Mouse (Mus musculus) lung, postnatal 0 days (tissue): ENCODE results near the gene Elmod2. TPM values are rescaled to one million over a fixed set of nuclear protein-coding genes. Genes with fewer than 3 reads are reported as not detected.

Experiments
- ATAC-seq: fragments of 200-750 bp; cut with Nextera tagmentation; 2 replicates; pipeline ENCODE4 v1.8.0; 2017; ENCODE audit warnings: moderate library complexity
- DNase-seq: peaks from one replicate; pipeline ENCODE4 v3.0.0-alpha.2; 2016; ENCODE audit warnings: low spot score
- H3K27ac ChIP-seq: fragments of 300-500 bp; sonication (generic); 2 replicates; pipeline ENCODE4 v1.5.1; 2014; ENCODE audit warnings: antibody characterized with exemption, mild to moderate bottlenecking, low read length, mixed read lengths
- H3K27me3 ChIP-seq: fragments of 300-500 bp; sonication (generic); replicated peaks from 2 replicates; pipeline ENCODE4 v1.6.1; 2014; ENCODE audit warnings: low read length, mixed read lengths; ENCODE audit not compliant: insufficient read depth
- H3K36me3 ChIP-seq: fragments of 300-500 bp; sonication (generic); 2 replicates; pipeline ENCODE4 v1.6.1; 2014; ENCODE audit warnings: low read length, mixed read lengths; ENCODE audit not compliant: insufficient read depth
- H3K4me1 ChIP-seq: fragments of 300-500 bp; sonication (generic); 2 replicates; pipeline ENCODE4 v1.6.1; 2014; ENCODE audit warnings: antibody characterized with exemption, low read depth, low read length, mixed read lengths; ENCODE audit not compliant: insufficient read depth
- H3K4me2 ChIP-seq: fragments of 300-500 bp; sonication (generic); replicated peaks from 2 replicates; pipeline ENCODE4 v1.6.1; 2014; ENCODE audit warnings: low read depth, mild to moderate bottlenecking, low read length, moderate library complexity, mixed read lengths
- H3K4me3 ChIP-seq: fragments of 300-500 bp; sonication (generic); 2 replicates; pipeline ENCODE4 v1.5.1; 2014; ENCODE audit warnings: low read depth, low read length
- H3K9ac ChIP-seq: fragments of 300-500 bp; sonication (generic); replicated peaks from 2 replicates; pipeline ENCODE4 v1.6.1; 2014; ENCODE audit warnings: low read depth, mild to moderate bottlenecking
- H3K9me3 ChIP-seq: fragments of 300-500 bp; sonication (generic); 2 replicates; pipeline ENCODE4 v1.6.1; 2016; ENCODE audit warnings: low read length, mixed read lengths
- CTCF ChIP-seq: IDR thresholded peaks from 2 replicates; pipeline ENCODE4 v1.5.1; 2016; ENCODE audit warnings: antibody characterized with exemption, mild to moderate bottlenecking
- EP300 ChIP-seq: IDR thresholded peaks from 2 replicates; pipeline ENCODE4 v1.6.1; 2016; ENCODE audit warnings: antibody characterized with exemption, mild to moderate bottlenecking, control low read depth
- WGBS: fragments of 180-500 bp; shearing (Covaris S2); extraction: QIAGEN DNeasy Blood & Tissue Kit; methylation state at CpG from one replicate; pipeline ENCODE4 v1.1.7; 2014; 5-methylcytosine and 5-hydroxymethylcytosine counted together
- polyA plus RNA-seq: library from polyadenylated mRNA; unstranded; fragments of >200 nt; fragmentation: Nextera tagmentation; extraction: Ambion mirVana; gene quantifications from 2 replicates; pipeline ENCODE4 v1.2.1, GENCODE M21; 2015

Elmod2 gene
- polyA plus RNA-seq, 1 experiment from 2014 or later: 6.3 TPM

DNA sequence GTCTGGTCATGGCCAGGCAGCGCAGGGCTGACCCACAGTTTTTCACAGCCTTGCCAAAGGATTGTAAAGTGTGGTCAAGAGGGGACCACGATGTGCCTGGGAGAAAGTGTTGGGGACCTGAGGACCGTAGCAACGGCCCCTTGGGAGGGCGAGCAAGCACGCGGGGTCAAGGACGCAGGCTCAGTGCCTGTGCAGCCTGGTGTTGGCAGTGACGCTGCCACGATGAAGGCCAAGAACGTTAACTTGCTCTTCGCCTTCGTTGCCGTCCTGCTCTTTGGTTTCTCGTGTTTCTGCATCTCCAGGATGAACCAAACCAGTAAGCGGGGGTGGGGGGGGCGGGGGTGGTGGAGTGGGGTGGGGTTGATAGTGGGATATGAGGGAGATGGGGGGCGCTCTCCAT is 16.0 kb upstream of the Elmod2 start, which contains the start of gene Mgat4d:
Gene Mgat4d (plus strand): TSS at position 209 of the 400 bp plus-strand sequence.
- Histone ChIP-seq H3K27me3 (no peaks in the 10 kb centered on the region), H3K4me3 (no peak within 1 kb of the TSS), H3K9ac (no peak within 1 kb of the TSS), H3K36me3 (no peaks in the 10 kb centered on the region), H3K27ac (no peak within 1 kb of the TSS), H3K4me2 (no peak within 1 kb of the TSS), H3K9me3 (no peaks in the 10 kb centered on the region), H3K4me1 (no peaks in the 10 kb centered on the region)
- ATAC-seq (no peak), DNase-seq (no peak)
- 58% methylated on average over 16 of the region's 18 CpGs for WGBS
- TF ChIP-seq CTCF (no peak), EP300 (no peak)

DNA sequence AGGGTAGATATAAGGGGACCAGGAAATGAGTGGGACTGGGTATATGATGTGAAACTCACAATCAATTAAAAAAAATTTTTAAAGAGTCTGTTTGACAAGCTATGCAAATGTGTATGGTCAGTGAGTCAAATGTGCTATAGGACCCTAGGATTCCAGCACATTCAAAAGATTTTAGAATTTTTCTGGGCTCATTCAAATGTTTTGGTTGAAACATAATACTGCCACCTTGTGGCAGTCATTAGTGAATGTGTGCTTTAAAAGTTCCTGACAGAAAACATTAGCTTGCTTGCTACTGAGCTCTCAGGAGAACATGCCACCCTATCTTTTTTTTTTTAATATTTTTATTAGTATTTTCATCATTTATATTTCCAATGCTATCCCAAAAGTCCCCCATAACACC is 10.4 kb upstream of the Elmod2 start:
- H3K36me3 ChIP-seq: no peaks in the 10 kb centered on the region
- no peak overlapping the region for H3K27ac ChIP-seq
- no peaks in the 10 kb centered on the region for H3K4me1 ChIP-seq
- no peak overlapping the region for H3K9ac ChIP-seq
- TF ChIP-seq EP300: no peak
- peak; percentile 55 for TF ChIP-seq CTCF
- ATAC-seq (no peak), DNase-seq (peak; percentile 73)
- H3K4me2 ChIP-seq: no peak overlapping the region
- H3K9me3 ChIP-seq: no peaks in the 10 kb centered on the region
- H3K27me3 ChIP-seq: no peaks in the 10 kb centered on the region
- H3K4me3 ChIP-seq: no peak overlapping the region

DNA sequence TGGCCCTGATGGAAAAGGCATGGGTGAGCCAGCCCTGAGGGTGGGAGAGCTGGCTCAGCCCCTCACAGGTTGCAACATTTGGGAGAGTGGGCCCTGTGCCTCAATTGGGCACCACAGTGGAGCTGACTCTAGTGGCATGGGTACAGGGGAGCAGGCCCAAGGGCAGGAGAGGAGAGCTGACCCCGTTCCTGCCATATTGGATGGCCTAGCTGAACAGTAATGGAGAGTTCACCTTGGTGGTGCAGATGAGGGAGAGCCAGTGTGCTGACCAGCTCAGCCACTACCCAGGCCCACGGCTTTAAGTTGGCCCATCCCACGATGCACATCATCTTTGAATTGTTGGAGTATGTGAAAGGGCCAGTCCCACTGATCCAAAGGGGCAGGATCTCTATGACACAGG is 9.8 kb upstream of the Elmod2 start:
- H3K27ac ChIP-seq: no peak overlapping the region
- no peak overlapping the region for H3K4me3 ChIP-seq
- H3K36me3 ChIP-seq: no peaks in the 10 kb centered on the region
- H3K9ac ChIP-seq: no peak overlapping the region
- TF ChIP-seq CTCF (no peak), EP300 (no peak)
- H3K27me3 ChIP-seq: no peaks in the 10 kb centered on the region
- no peak overlapping the region for H3K4me2 ChIP-seq
- 88% methylated on average over 3 of the region's 3 CpGs for WGBS
- DNase-seq (no peak), ATAC-seq (no peak)
- H3K4me1 ChIP-seq: no peaks in the 10 kb centered on the region
- H3K9me3 ChIP-seq: no peaks in the 10 kb centered on the region

DNA sequence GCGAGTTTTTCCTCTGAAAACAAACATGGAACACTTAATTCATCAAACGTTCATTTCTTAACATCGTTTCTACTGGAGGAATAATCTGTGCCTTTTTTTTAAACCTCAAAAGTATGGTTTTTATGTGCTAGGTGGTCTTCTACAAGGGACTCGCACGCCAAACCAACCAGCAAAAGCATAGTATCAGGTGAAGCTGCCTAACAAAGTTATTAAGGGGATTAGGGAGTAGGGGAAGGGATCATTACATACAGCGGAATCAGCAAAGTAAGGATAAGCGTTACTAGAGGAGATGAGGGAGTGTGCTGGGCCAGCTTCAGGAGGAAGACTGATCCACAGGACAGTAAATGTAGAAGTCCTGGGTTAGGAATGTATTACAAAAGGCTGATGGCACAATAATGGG is 578 bp upstream of the Elmod2 start:
- Histone ChIP-seq H3K27me3 (no peaks in the 10 kb centered on the region), H3K27ac (no peak overlapping the region), H3K9me3 (no peaks in the 10 kb centered on the region), H3K4me2 (peak overlapping the region; percentile 94), H3K36me3 (no peaks in the 10 kb centered on the region), H3K4me3 (peak overlapping the region; percentile 96), H3K9ac (no peak overlapping the region; the same call in 1 of the 2 replicates), H3K4me1 (no peaks in the 10 kb centered on the region)
- DNase-seq: no peak
- 14% methylated on average over 7 of the region's 7 CpGs for WGBS
- TF ChIP-seq EP300 (peak; percentile 33; the same call in 1 of the 2 replicates), CTCF (no peak)
- no peak for ATAC-seq

DNA sequence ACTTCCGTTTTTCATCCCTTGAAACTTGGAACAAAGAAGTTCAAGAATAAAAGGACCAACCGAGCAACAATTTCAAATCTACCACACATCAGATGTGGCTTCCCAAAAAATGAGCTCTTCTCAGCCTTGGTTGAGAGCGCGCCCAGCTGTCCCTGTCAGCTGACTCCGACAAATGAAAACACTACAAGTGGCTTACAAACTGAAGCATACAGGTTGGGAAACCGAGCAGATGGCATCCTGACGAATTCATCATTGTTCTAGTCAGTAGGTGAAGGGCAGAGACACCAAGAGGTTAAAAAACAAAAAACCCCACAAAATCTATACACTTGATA is 753 bp downstream of the Elmod2 start:
- Histone ChIP-seq H3K4me2 (peak overlapping the region; percentile 94), H3K27me3 (no peaks in the 10 kb centered on the region), H3K36me3 (no peaks in the 10 kb centered on the region), H3K4me3 (peak overlapping the region; percentile 96), H3K4me1 (no peaks in the 10 kb centered on the region), H3K9me3 (no peaks in the 10 kb centered on the region), H3K9ac (peak overlapping the region; percentile 69), H3K27ac (no peak overlapping the region)
- no peak for ATAC-seq
- peak; percentile 45 for DNase-seq
- WGBS: 10% methylated on average over 7 of the region's 7 CpGs
- TF ChIP-seq CTCF: no peak
- TF ChIP-seq EP300: no peak

DNA sequence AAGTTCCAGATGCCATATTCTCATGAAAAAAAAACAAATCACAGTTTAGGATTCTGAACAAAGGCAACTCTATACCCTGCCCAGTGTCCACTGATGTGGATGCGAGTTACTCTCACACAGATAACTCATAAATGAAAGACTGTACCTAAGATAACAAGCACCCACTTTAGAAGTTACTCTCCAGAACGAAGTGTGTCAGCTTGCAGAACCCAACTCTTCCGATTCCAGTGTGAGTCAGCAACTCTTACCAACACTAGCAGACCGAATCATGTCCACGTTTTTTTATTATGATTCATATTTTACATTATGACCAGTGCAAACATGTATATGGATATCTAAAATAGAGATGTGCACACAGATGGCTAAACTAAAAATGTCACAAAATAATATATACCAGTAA is 4.4 kb downstream of the Elmod2 start:
- Histone ChIP-seq H3K9ac (no peak overlapping the region), H3K36me3 (no peaks in the 10 kb centered on the region), H3K27me3 (no peaks in the 10 kb centered on the region), H3K4me1 (no peaks in the 10 kb centered on the region), H3K9me3 (no peaks in the 10 kb centered on the region), H3K27ac (no peak overlapping the region), H3K4me2 (no peak overlapping the region), H3K4me3 (no peak overlapping the region)
- DNase-seq: no peak
- TF ChIP-seq CTCF (no peak), EP300 (no peak)
- WGBS: 88% methylated on average over 5 of the region's 5 CpGs
- no peak for ATAC-seq

DNA sequence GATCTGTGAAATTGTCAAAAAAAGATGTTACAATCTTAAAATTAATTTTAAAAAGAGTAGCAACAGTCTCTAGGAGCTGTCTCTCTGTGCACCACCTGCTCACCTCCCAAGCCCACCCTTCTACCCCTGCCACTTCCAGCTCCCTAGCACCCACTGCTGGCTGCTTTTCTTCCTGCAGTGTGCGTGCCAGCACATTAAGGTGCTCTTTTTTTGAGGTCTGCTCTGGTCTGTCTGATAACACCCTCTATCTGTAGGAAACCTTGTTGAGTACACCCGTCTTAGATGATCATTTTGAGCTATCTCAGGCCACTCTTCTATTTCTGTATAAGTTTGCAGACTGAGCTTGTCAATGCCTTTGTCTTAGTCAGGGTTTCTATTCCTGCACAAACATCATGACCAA is 9.2 kb downstream of the Elmod2 start:
- Histone ChIP-seq H3K4me3 (no peak overlapping the region), H3K9ac (no peak overlapping the region), H3K36me3 (peaks cover 18% of the 10 kb centered on the region; the same call in 1 of the 2 replicates), H3K27me3 (no peaks in the 10 kb centered on the region), H3K9me3 (no peaks in the 10 kb centered on the region), H3K27ac (no peak overlapping the region), H3K4me1 (no peaks in the 10 kb centered on the region), H3K4me2 (no peak overlapping the region)
- DNase-seq (no peak), ATAC-seq (no peak)
- 74% methylated on average over 2 of the region's 2 CpGs for WGBS
- TF ChIP-seq EP300 (no peak), CTCF (peak; percentile 36)
